Mouse (Mus musculus) heart, embryonic 11.5 days (tissue): ENCODE data around the gene Jph4. TPM values are rescaled to one million over a fixed set of nuclear protein-coding genes. Genes with fewer than 3 reads are reported as not detected.

Experiments
- ATAC-seq: fragments of 200-750 bp; cut with Nextera tagmentation; replicated peaks from 2 replicates; pipeline ENCODE4 v1.8.0; 2017; ENCODE audit warnings: moderate library complexity; ENCODE audit not compliant: insufficient number of reproducible peaks, low FRiP score, low TSS enrichment
- H3K27ac ChIP-seq: fragments of 300-500 bp; sonication (generic); 2 replicates; pipeline ENCODE4 v1.5.1; 2014; ENCODE audit warnings: mild to moderate bottlenecking, low read depth, low read length
- H3K27me3 ChIP-seq: fragments of 300-500 bp; sonication (generic); 2 replicates; pipeline ENCODE4 v1.6.1; 2014; ENCODE audit warnings: mild to moderate bottlenecking, low read length, mixed read lengths; ENCODE audit not compliant: control insufficient read depth, insufficient read depth
- H3K36me3 ChIP-seq: fragments of 300-500 bp; sonication (generic); 2 replicates; pipeline ENCODE4 v1.6.1; 2014; ENCODE audit warnings: mild to moderate bottlenecking, low read length, moderate library complexity, mixed read lengths; ENCODE audit not compliant: control insufficient read depth, insufficient read depth
- H3K4me1 ChIP-seq: fragments of 300-500 bp; sonication (generic); 2 replicates; pipeline ENCODE4 v1.6.1; 2014; ENCODE audit warnings: low read length; ENCODE audit not compliant: control insufficient read depth, insufficient read depth
- H3K4me2 ChIP-seq: fragments of 300-500 bp; sonication (generic); 2 replicates; pipeline ENCODE4 v1.6.1; 2014; ENCODE audit warnings: mild to moderate bottlenecking, moderate library complexity
- H3K4me3 ChIP-seq: fragments of 300-500 bp; sonication (generic); 2 replicates; pipeline ENCODE4 v1.5.1; 2014; ENCODE audit warnings: low read depth, low read length
- H3K9ac ChIP-seq: fragments of 300-500 bp; sonication (generic); 2 replicates; pipeline ENCODE4 v1.6.1; 2014; ENCODE audit warnings: mild to moderate bottlenecking, low read depth, low read length, moderate library complexity
- H3K9me3 ChIP-seq: fragments of 300-500 bp; sonication (generic); replicated peaks from 2 replicates; pipeline ENCODE4 v1.6.1; 2016; ENCODE audit warnings: low read length; ENCODE audit not compliant: control insufficient read depth
- WGBS: fragments of 180-500 bp; shearing (Covaris S2); extraction: QIAGEN DNeasy Blood & Tissue Kit; methylation state at CpG from one replicate; pipeline ENCODE4 v1.1.7; 2014; ENCODE audit not compliant: insufficient replicate concordance; 5-methylcytosine and 5-hydroxymethylcytosine counted together
- polyA plus RNA-seq: library from polyadenylated mRNA; unstranded; fragments of >200 nt; fragmentation: Nextera tagmentation; extraction: Ambion mirVana; gene quantifications from 2 replicates; pipeline ENCODE4 v1.2.1, GENCODE M21; 2014

The Jph4 gene
- polyA plus RNA-seq, 1 experiment from 2014 or later = 0.31 TPM

GRCm38 (mm10) chr14:55066042-55066441, 50.7 kb downstream of the Jph4 start:
- ATAC-seq = no peak
- no peak overlapping the region for H3K4me2 ChIP-seq

GRCm38 (mm10) chr14:55065391-55065790, 51.3 kb downstream of the Jph4 start:
- Histone ChIP-seq H3K4me3 (no peak overlapping the region), H3K27me3 (peaks cover 26% of the 10 kb centered on the region), H3K9me3 (no peaks in the 10 kb centered on the region), H3K36me3 (peaks cover 6% of the 10 kb centered on the region; the same call in 1 of the 2 replicates), H3K4me1 (peaks cover 10% of the 10 kb centered on the region), H3K4me2 (no peak overlapping the region), H3K27ac (no peak overlapping the region), H3K9ac (no peak overlapping the region)
- no peak for ATAC-seq
- 78% methylated on average over 13 of the region's 13 CpGs for WGBS

More at GRCm38 (mm10) chr14:55066042-55066441, 50.7 kb downstream of the Jph4 start:
- Histone ChIP-seq H3K36me3 (peaks cover 6% of the 10 kb centered on the region; the same call in 1 of the 2 replicates), H3K27ac (no peak overlapping the region), H3K9me3 (no peaks in the 10 kb centered on the region), H3K27me3 (peaks cover 27% of the 10 kb centered on the region), H3K9ac (no peak overlapping the region), H3K4me1 (peaks cover 10% of the 10 kb centered on the region), H3K4me3 (no peak overlapping the region)
- 89% methylated on average over 8 of the region's 8 CpGs for WGBS

GRCm38 (mm10) chr14:55064481-55065370, 52.0 kb downstream of the Jph4 start:
- ATAC-seq = no peak
- 55% methylated on average over 35 of the region's 35 CpGs for WGBS
- Histone ChIP-seq H3K9ac (no peak overlapping the region), H3K27me3 (peaks cover 26% of the 10 kb centered on the region), H3K27ac (no peak overlapping the region), H3K4me1 (peaks cover 13% of the 10 kb centered on the region), H3K4me2 (no peak overlapping the region), H3K4me3 (no peak overlapping the region), H3K36me3 (peaks cover 6% of the 10 kb centered on the region; the same call in 1 of the 2 replicates), H3K9me3 (no peaks in the 10 kb centered on the region)

GRCm38 (mm10) chr14:55063581-55064381, 53.0 kb downstream of the Jph4 start:
- H3K9me3 ChIP-seq = no peaks in the 10 kb centered on the region
- no peak for ATAC-seq
- no peak overlapping the region for H3K27ac ChIP-seq
- no peak overlapping the region for H3K4me2 ChIP-seq
- H3K9ac ChIP-seq = no peak overlapping the region
- peaks cover 26% of the 10 kb centered on the region for H3K27me3 ChIP-seq
- 74% methylated on average over 22 of the region's 22 CpGs for WGBS
- no peak overlapping the region for H3K4me3 ChIP-seq
- H3K36me3 ChIP-seq = peaks cover 6% of the 10 kb centered on the region; the same call in 1 of the 2 replicates
- peaks cover 14% of the 10 kb centered on the region for H3K4me1 ChIP-seq

- Histone ChIP-seq H3K4me3 (peak overlapping the region; percentile 18; the same call in 1 of the 2 replicates), H3K4me1 (peaks cover 14% of the 10 kb centered on the region), H3K4me2 (peak overlapping the region; percentile 58), H3K9ac (no peak overlapping the region), H3K9me3 (no peaks in the 10 kb centered on the region), H3K36me3 (peaks cover 6% of the 10 kb centered on the region; the same call in 1 of the 2 replicates), H3K27ac (no peak overlapping the region), H3K27me3 (peaks cover 26% of the 10 kb centered on the region)
- ATAC-seq = no peak
- WGBS = 71% methylated on average over 5 of the region's 5 CpGs
These were observed 53.6 kb downstream of the Jph4 start for GRCm38 (mm10) chr14:55063117-55063516.

- Histone ChIP-seq H3K4me3 (peak overlapping the region; percentile 18; the same call in 1 of the 2 replicates), H3K9me3 (no peaks in the 10 kb centered on the region), H3K9ac (0 out of 2 replicates have a peak overlapping the region, but pooled peaks have one; percentile 24), H3K27ac (no peak overlapping the region), H3K36me3 (peaks cover 6% of the 10 kb centered on the region; the same call in 1 of the 2 replicates), H3K4me2 (peak overlapping the region; percentile 58), H3K4me1 (peaks cover 14% of the 10 kb centered on the region), H3K27me3 (peaks cover 26% of the 10 kb centered on the region)
- ATAC-seq = peak; percentile 74
- WGBS = 7% methylated on average over 17 of the region's 17 CpGs
These were observed 54.1 kb downstream of the Jph4 start for GRCm38 (mm10) chr14:55062626-55063025.

- no peak overlapping the region for H3K9ac ChIP-seq
- no peaks in the 10 kb centered on the region for H3K9me3 ChIP-seq
- WGBS = 43% methylated on average over 7 of the region's 7 CpGs
- H3K4me2 ChIP-seq = no peak overlapping the region; the same call in 1 of the 2 replicates
- peaks cover 26% of the 10 kb centered on the region for H3K27me3 ChIP-seq
- peaks cover 6% of the 10 kb centered on the region; the same call in 1 of the 2 replicates for H3K36me3 ChIP-seq
- no peak overlapping the region for H3K27ac ChIP-seq
- H3K4me3 ChIP-seq = no peak overlapping the region
- no peak for ATAC-seq
- H3K4me1 ChIP-seq = peaks cover 14% of the 10 kb centered on the region
These were observed 54.9 kb downstream of the Jph4 start for GRCm38 (mm10) chr14:55061845-55062244.

- peaks cover 14% of the 10 kb centered on the region for H3K4me1 ChIP-seq
- no peak for ATAC-seq
- 56% methylated on average over 5 of the region's 5 CpGs for WGBS
These were observed 56.8 kb downstream of the Jph4 start for GRCm38 (mm10) chr14:55059931-55060330.

More at GRCm38 (mm10) chr14:55059931-55060330, 56.8 kb downstream of the Jph4 start:
- Histone ChIP-seq H3K4me2 (no peak overlapping the region), H3K27ac (no peak overlapping the region), H3K4me3 (no peak overlapping the region), H3K27me3 (peaks cover 16% of the 10 kb centered on the region), H3K9me3 (no peaks in the 10 kb centered on the region), H3K9ac (no peak overlapping the region), H3K36me3 (no peaks in the 10 kb centered on the region)
